Mouse (Mus musculus): ENCODE results near the gene Coa5. TPM values are rescaled to one million over a fixed set of nuclear protein-coding genes. Genes with fewer than 3 reads are reported as not detected.

The Coa5 gene
- polyA plus RNA-seq, 1 experiment from 2014 or later, result 23.8 TPM

DNA sequence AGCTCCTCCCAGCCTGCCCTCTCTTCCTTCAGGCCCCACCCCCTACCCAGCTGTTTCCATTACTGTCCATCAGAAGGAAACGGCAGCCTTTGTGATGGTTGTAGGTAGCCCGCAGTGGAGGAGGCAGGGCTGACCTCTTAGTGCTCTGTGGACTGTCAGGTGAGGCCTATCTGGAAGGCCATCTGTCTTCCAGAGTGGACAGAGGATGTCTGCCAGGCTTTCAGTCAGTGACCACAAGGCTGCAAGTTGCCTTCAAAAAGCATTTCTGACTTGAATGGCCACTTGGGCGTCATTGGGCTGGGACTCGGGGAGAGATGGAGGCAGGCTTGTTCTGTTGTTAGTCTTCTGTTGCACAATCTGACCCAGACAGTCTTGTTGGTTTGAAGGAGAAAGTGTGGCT, 50.4 kb downstream of the Coa5 start:
- H3K4me1 ChIP-seq (ENCODE audit: insufficient read depth, low read depth, low read length), result no peaks in the 10 kb centered on the region
- no peak overlapping the region for H3K27ac ChIP-seq (ENCODE audit: low read length)
- H3K36me3 ChIP-seq (ENCODE audit: insufficient read depth, low read length), result no peaks in the 10 kb centered on the region
- no peak overlapping the region for H3K4me3 ChIP-seq (ENCODE audit: low read depth, low read length)
- WGBS, result 40% methylated on average over 4 of the region's 4 CpGs
- no peaks in the 10 kb centered on the region for H3K9me3 ChIP-seq (ENCODE audit: low read length)
- H3K9ac ChIP-seq (replicated peaks; ENCODE audit: low read depth), result no peak overlapping the region
- no peak for TF ChIP-seq CTCF (IDR thresholded peaks at IDR 0.05)
- TF ChIP-seq EP300 (IDR thresholded peaks at IDR 0.05), result no peak
- no peak for ATAC-seq
- DNase-seq (ENCODE audit: low spot score), result no peak
- H3K27me3 ChIP-seq (replicated peaks; ENCODE audit: insufficient read depth, low read length), result no peaks in the 10 kb centered on the region
- H3K4me2 ChIP-seq (replicated peaks; ENCODE audit: low read depth, low read length), result no peak overlapping the region

DNA sequence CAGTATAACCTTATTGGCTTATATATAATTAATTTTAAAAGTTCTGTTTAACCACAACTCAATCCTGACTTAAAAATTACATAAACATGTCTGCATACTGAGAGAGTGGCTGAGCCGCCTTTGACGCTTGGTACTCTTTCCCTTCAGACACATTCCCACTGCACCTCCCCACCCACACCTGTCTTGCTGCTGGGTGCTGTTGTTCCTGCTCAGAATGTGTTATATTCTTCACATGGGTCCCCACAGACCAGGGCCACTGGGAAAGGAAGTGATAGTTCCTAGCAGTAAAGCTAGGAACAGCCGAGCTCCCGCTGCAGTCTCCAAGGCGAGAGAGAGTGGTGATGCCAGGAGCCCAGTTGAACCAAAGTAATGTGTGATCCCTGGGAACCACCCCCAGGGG, 51.8 kb downstream of the Coa5 start:
- Histone ChIP-seq H3K4me2 (replicated peaks; ENCODE audit: low read depth, low read length) (no peak overlapping the region), H3K9me3 (ENCODE audit: low read length) (no peaks in the 10 kb centered on the region), H3K27ac (ENCODE audit: low read length) (no peak overlapping the region), H3K4me1 (ENCODE audit: insufficient read depth, low read depth, low read length) (no peaks in the 10 kb centered on the region), H3K4me3 (ENCODE audit: low read depth, low read length) (no peak overlapping the region), H3K9ac (replicated peaks; ENCODE audit: low read depth) (no peak overlapping the region), H3K27me3 (replicated peaks; ENCODE audit: insufficient read depth, low read length) (no peaks in the 10 kb centered on the region), H3K36me3 (ENCODE audit: insufficient read depth, low read length) (no peaks in the 10 kb centered on the region)
- DNase-seq (ENCODE audit: low spot score), result no peak
- WGBS, result 81% methylated on average over 5 of the region's 5 CpGs
- no peak for ATAC-seq
- TF ChIP-seq CTCF (IDR thresholded peaks at IDR 0.05) (no peak), EP300 (IDR thresholded peaks at IDR 0.05) (no peak)

DNA sequence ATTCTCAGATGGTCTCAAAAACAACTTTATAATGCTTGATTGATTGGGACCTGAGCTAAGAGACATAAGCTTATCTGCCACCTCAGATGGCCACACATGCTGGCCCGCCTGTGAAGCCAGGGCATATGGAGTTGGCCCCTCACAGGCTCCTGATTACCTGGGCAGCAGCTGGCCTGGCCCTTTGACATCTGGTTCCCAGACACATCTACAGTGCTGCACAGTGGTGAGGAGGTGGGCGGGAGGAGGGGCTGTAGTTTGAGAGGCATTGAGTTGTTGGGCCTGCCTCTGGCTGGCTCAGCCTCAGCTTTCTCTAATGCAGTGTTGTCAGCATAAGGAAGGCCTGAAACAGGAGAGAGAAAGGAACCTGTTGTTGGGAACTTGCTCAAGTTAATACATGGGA, 53.2 kb downstream of the Coa5 start:
- Histone ChIP-seq H3K36me3 (ENCODE audit: insufficient read depth, low read length) (no peaks in the 10 kb centered on the region), H3K27ac (ENCODE audit: low read length) (no peak overlapping the region), H3K27me3 (replicated peaks; ENCODE audit: insufficient read depth, low read length) (no peaks in the 10 kb centered on the region), H3K9me3 (ENCODE audit: low read length) (no peaks in the 10 kb centered on the region), H3K9ac (replicated peaks; ENCODE audit: low read depth) (no peak overlapping the region), H3K4me2 (replicated peaks; ENCODE audit: low read depth, low read length) (no peak overlapping the region), H3K4me3 (ENCODE audit: low read depth, low read length) (no peak overlapping the region), H3K4me1 (ENCODE audit: insufficient read depth, low read depth, low read length) (no peaks in the 10 kb centered on the region)
- no peak for TF ChIP-seq CTCF (IDR thresholded peaks at IDR 0.05)
- TF ChIP-seq EP300 (IDR thresholded peaks at IDR 0.05), result no peak
- WGBS, result 82% methylated on average over 2 of the region's 2 CpGs
- DNase-seq (ENCODE audit: low spot score), result no peak
- ATAC-seq, result no peak

DNA sequence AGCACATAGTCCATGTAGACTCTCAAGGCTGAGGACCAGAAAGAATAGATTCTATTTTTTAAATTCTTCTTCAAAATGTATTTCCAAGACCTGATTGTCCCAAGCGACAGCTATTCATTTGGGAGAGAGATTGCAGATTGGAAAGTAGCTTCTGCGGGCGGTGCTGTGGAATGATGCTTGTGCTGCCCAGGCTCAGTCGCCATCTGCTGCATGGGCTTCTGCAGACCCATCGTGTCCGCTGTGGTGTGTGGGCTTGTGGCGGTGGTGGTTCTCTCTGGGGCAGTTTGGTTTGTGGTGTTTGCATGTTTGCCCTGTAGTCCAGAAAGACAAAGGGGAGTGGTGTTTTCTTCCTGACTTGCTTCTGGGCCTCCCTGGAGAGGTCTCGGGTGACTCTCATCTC, 53.7 kb downstream of the Coa5 start:
- no peak overlapping the region for H3K27ac ChIP-seq (ENCODE audit: low read length)
- H3K9me3 ChIP-seq (ENCODE audit: low read length), result no peaks in the 10 kb centered on the region
- no peak overlapping the region for H3K4me2 ChIP-seq (replicated peaks; ENCODE audit: low read depth, low read length)
- ATAC-seq (no peak), DNase-seq (ENCODE audit: low spot score) (no peak)
- H3K27me3 ChIP-seq (replicated peaks; ENCODE audit: insufficient read depth, low read length), result no peaks in the 10 kb centered on the region
- H3K9ac ChIP-seq (replicated peaks; ENCODE audit: low read depth), result no peak overlapping the region
- H3K4me3 ChIP-seq (ENCODE audit: low read depth, low read length), result no peak overlapping the region
- H3K36me3 ChIP-seq (ENCODE audit: insufficient read depth, low read length), result 0 out of 2 replicates have a peak, but pooled peaks cover 2% of the 10 kb centered on the region
- 91% methylated on average over 8 of the region's 8 CpGs for WGBS
- no peaks in the 10 kb centered on the region for H3K4me1 ChIP-seq (ENCODE audit: insufficient read depth, low read depth, low read length)
- TF ChIP-seq CTCF (IDR thresholded peaks at IDR 0.05) (no peak), EP300 (IDR thresholded peaks at IDR 0.05) (no peak)

DNA sequence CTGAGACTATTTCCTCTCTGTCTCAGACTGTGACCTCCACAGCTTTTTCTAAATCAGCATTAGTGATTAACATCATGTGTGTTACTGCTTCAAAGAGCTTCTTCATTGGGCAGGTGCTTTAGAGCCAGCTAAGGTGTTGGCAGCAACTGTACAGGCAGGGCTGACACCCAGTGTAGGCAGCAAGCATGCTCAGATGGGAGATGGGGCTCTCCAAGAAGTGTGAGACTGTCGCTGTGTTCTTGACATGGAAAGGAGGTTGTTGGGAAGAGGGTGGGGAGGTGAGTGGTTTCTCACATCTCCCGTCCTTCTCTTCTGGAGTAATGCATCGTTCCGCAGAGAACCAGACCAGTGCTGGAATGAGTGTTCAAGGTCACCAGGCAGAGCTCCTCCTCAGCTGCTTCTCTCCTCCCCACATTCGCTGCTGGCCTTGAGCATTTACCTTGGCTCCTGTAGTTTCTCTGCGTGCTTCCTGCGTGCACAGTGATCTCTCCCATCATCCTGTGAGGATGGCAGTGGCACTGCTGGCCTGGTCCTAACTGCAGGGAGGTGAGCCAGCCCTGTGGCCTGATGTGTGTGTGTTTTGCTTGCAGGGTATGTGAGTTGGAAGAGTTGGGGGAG, 61.0 kb downstream of the Coa5 start:
- WGBS, result 80% methylated on average over 7 of the region's 7 CpGs
- H3K27ac ChIP-seq (ENCODE audit: low read length), result no peak overlapping the region
- no peak overlapping the region for H3K4me2 ChIP-seq (replicated peaks; ENCODE audit: low read depth, low read length)
- no peaks in the 10 kb centered on the region for H3K27me3 ChIP-seq (replicated peaks; ENCODE audit: insufficient read depth, low read length)
- no peaks in the 10 kb centered on the region for H3K4me1 ChIP-seq (ENCODE audit: insufficient read depth, low read depth, low read length)
- DNase-seq (ENCODE audit: low spot score), result no peak
- TF ChIP-seq EP300 (IDR thresholded peaks at IDR 0.05) (no peak), CTCF (IDR thresholded peaks at IDR 0.05) (no peak)
- ATAC-seq, result no peak
- H3K36me3 ChIP-seq (ENCODE audit: insufficient read depth, low read length), result 0 out of 2 replicates have a peak, but pooled peaks cover 4% of the 10 kb centered on the region
- no peak overlapping the region for H3K4me3 ChIP-seq (ENCODE audit: low read depth, low read length)
- H3K9me3 ChIP-seq (ENCODE audit: low read length), result no peaks in the 10 kb centered on the region
- H3K9ac ChIP-seq (replicated peaks; ENCODE audit: low read depth), result no peak overlapping the region

DNA sequence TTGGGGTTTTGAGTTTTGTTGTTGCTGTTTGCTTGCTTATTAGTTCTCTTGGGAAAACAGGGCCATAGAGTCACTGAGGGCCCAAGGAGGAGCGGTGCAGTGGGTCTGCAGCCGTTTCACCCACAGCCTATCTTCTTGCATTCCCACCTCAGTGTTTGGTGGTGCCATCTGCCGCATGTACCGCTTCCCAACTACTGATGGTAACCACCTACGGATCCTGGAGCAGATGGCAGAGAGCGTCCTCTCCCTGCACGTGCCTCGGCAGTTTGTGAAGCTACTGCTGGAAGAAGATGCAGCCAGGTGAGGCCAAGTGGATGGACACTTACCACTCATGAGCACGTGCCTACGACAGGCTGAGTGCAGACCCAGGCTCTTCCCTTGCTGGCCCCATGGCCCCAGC, 61.8 kb downstream of the Coa5 start:
- Histone ChIP-seq H3K4me1 (ENCODE audit: insufficient read depth, low read depth, low read length) (no peaks in the 10 kb centered on the region), H3K27ac (ENCODE audit: low read length) (no peak overlapping the region), H3K4me2 (replicated peaks; ENCODE audit: low read depth, low read length) (no peak overlapping the region), H3K36me3 (ENCODE audit: insufficient read depth, low read length) (0 out of 2 replicates have a peak, but pooled peaks cover 4% of the 10 kb centered on the region), H3K27me3 (replicated peaks; ENCODE audit: insufficient read depth, low read length) (no peaks in the 10 kb centered on the region), H3K9me3 (ENCODE audit: low read length) (no peaks in the 10 kb centered on the region), H3K9ac (replicated peaks; ENCODE audit: low read depth) (no peak overlapping the region), H3K4me3 (ENCODE audit: low read depth, low read length) (no peak overlapping the region)
- ATAC-seq (no peak), DNase-seq (ENCODE audit: low spot score) (no peak)
- 92% methylated on average over 10 of the region's 10 CpGs for WGBS
- TF ChIP-seq EP300 (IDR thresholded peaks at IDR 0.05), result no peak
- TF ChIP-seq CTCF (IDR thresholded peaks at IDR 0.05), result no peak

Other genes starting within 250 kb of the Coa5 start
- not detected in 2 replicates for gene Cnga3, start 215.7 kb downstream of the Coa5 start, polyA plus RNA-seq (2015; fragmentation: Nextera tagmentation; extraction: Ambion mirVana)
- 15.8 and 17.8 TPM in 2 replicates for gene Inpp4a, start 130.2 kb downstream of the Coa5 start, polyA plus RNA-seq (2015; fragmentation: Nextera tagmentation; extraction: Ambion mirVana)
- 156 and 177 TPM in 2 replicates for gene Unc50, start within 50 bp of the Coa5 start, polyA plus RNA-seq (2015; fragmentation: Nextera tagmentation; extraction: Ambion mirVana)
- 5.4 and 6.0 TPM in 2 replicates for gene Mgat4a, start 110.9 kb upstream of the Coa5 start, polyA plus RNA-seq (2015; fragmentation: Nextera tagmentation; extraction: Ambion mirVana)